Mouse (Mus musculus) hindlimb bud, embryonic 11.5 days (tissue): ENCODE data around the gene Agps.

ENCODE experiments used
- DNase-seq: peaks from one replicate; pipeline ENCODE4 v3.0.0-alpha.2; 2012; ENCODE audit warnings: low read depth, low spot score; ENCODE audit errors: extremely low spot score

Agps gene

DNA sequence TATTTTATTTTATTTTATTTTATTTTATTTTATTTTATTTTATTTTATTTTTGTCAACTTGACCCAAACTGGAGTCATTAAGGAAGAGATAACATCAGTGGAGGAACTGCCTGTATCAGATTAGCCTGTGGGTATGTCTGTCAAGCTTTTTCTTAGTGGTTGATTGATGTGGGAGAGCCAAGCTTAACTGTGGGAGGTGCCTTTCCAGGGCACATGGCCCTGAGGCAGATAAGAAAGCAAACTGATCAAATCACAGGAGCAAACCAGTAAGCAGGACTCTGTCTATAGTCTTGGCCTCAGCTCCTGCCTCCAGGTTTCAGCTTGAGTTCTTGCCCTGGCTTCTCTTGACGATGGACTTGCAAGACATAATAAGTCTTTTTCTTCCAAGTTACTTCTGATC lies 6.4 kb upstream of the Agps start:
- DNase-seq: no peak

GRCm38 (mm10) chr2:75828931-75829610 lies 2.9 kb upstream of the Agps start:
- no peak for DNase-seq

GRCm38 (mm10) chr2:75830233-75830632 lies 1.7 kb upstream of the Agps start:
- no peak for DNase-seq

GRCm38 (mm10) chr2:75832781-75833180 lies 804 bp downstream of the Agps start:
- DNase-seq: no peak

DNA sequence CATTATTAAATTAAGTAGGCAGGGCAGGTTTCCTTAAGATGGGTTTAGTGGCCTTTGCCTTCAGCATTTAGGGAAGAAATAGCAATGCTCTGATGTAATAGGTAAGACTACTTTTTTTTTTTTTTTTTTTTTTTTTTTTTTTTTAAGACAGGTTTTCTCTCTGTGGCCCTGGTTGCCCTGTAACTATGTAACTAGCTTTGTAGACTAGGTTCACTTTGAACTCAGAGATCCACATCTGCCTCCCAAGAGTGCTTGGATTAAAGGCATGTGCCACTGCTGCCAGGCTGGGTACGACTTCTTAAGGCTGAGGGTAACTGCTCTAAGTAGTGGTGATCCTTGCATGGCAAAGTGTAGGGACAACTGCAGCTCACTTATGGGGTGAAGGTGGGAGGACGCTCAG lies 2.5 kb downstream of the Agps start:
- DNase-seq: no peak

GRCm38 (mm10) chr2:75842302-75842701 lies 10.3 kb downstream of the Agps start:
- no peak for DNase-seq

- DNase-seq: no peak
Observed at GRCm38 (mm10) chr2:75847708-75848107, 15.7 kb downstream of the Agps start.

- DNase-seq: no peak
Observed at GRCm38 (mm10) chr2:75852483-75852882, 20.5 kb downstream of the Agps start.

GRCm38 (mm10) chr2:75854136-75854535 lies 22.2 kb downstream of the Agps start:
- no peak for DNase-seq

DNA sequence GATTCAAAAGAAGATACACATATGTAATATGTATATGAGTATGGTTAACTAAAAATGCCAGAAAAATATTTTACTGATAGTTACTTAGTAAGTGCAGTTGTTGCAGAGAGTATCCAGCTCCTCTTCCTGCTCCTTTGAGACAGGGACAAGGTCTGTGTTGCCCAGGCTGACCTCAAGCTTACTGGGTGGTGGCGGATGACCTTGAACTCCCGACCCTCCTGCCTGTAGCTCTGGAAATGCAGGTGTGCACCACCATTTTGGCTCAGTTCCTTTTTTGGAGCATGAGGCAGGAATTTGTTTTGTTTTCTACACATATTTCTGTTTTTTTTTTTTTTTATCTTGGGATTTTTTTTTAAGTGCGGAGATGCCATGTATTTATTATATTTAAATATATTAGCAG lies 29.1 kb downstream of the Agps start:
- no peak for DNase-seq

GRCm38 (mm10) chr2:75869604-75870003 lies 37.6 kb downstream of the Agps start:
- DNase-seq: no peak

- DNase-seq: no peak
Observed at GRCm38 (mm10) chr2:75874008-75874559, 42.1 kb downstream of the Agps start.

- no peak for DNase-seq
Observed at GRCm38 (mm10) chr2:75879791-75880190, 47.8 kb downstream of the Agps start.

- no peak for DNase-seq
Observed at GRCm38 (mm10) chr2:75883543-75883942, 51.6 kb downstream of the Agps start.

- no peak for DNase-seq
Observed at GRCm38 (mm10) chr2:75891981-75892380, 60.0 kb downstream of the Agps start.

DNA sequence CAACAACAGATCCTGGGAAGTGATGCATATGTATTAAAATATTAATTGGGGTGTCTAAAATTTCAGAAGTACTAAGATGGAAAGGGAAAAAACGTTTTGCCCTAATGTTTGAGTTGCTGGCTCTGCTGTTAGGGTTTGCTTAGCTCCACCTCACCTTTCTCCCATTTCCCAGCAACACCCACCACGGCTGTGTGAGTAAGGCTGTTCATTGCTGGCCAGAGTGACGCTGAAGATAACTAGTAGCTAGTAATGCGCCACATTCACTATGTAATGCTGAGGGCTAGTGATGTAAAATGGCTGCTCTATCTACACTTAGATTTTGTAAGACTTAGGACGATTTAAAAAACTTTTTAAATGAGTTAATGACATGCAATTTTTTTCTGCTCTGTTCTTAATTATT lies 63.7 kb downstream of the Agps start:
- DNase-seq: no peak

GRCm38 (mm10) chr2:75900281-75900680 lies 68.3 kb downstream of the Agps start:
- DNase-seq: no peak

DNA sequence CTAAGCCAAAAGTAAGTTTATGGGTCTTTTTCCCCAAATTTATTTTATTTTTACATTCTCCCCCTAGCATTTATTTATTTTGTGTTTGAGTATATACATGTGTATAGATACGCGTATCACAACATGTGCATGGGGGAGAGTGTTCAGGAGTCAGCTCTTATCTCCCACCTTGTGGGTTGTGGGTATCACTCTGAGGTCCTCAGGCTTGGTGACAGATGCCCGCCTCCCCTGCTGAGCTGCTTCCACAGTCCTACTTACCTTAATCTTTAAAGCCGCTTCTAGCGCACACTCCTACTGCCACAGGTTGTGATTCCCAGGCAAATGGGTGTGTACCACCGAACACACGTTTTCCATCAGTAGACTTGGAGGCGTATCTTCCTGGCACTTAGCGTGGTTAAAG lies 69.9 kb downstream of the Agps start:
- DNase-seq: no peak

DNA sequence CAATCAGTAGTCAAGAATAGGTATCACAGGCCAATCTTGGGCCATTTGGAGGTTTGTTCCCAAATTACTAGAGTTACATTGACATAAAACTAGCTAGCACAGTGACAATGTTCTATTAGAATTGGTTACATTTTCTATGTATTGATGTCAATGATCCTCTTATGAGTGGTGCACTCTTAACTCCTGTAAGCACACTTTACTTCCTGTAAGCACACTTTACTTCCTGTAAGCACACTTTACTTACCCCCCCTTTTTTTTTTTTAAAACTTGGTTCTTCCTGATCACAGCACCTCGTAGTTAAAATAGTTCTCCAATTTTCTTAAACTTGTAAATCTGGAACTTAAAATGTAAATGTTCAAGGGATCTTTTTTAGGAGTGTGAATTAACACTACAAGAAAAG lies 75.2 kb downstream of the Agps start:
- DNase-seq: no peak

- DNase-seq: no peak
Observed at GRCm38 (mm10) chr2:75915040-75915439, 83.1 kb downstream of the Agps start.

DNA sequence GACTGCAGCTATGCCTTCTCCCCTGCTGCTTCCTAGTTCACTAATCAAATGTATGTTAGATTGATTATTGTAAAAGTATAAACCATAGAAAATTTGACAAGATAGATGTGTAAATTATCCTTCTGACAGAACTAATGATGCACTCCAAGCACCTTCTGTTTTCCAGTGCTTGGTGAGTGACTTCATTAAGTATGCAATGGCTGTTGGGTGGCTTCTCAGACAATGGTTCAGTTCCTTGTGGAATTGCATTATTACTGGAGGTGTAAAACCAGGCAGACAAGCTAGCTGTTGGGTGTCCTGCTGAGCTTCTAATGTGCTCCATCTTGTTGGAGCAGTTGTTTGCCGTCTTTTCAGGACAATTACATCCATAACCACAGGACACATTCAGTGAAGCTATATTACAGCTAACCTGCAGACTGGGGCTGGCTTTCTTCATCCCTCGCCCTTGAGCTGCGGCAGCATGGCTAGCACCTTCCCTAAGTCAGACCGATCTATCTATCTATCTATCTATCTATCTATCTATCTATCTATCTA lies 91.9 kb downstream of the Agps start:
- no peak for DNase-seq

- DNase-seq: no peak
Observed at GRCm38 (mm10) chr2:75926061-75926460, 94.1 kb downstream of the Agps start.

- no peak for DNase-seq
Observed at GRCm38 (mm10) chr2:75928011-75928410, 96.0 kb downstream of the Agps start.
